Mouse (Mus musculus) megakaryocyte progenitor cell, adult 5-6 weeks (primary cell): ENCODE data around the gene Slc4a8. TPM values are rescaled to one million over a fixed set of nuclear protein-coding genes. Genes with fewer than 3 reads are reported as not detected.

ENCODE experiments used
- ATAC-seq: replicated peaks from 2 replicates; pipeline ENCODE4 v1.8.0; 2016; ENCODE audit warnings: mild to moderate bottlenecking, moderate TSS enrichment, inconsistent platforms; ENCODE audit not compliant: poor library complexity
- total RNA-seq, 2 experiments: library from RNA; stranded (forward) in 1 of 2; stranded (reverse) in 1 of 2; fragments of 157-497, 149-512 nt in 1 of 2; fragments of 200-1000 nt in 1 of 2; gene quantifications; 2 replicates each; pipeline versions ENCODE4 v1.2.3 to v1.2.4; 2015 to 2017

Gene Slc4a8
- total RNA-seq (2015) (20.3 and 26.1 TPM in 2 replicates), total RNA-seq (2017) (21.3 and 22.2 TPM in 2 replicates)

DNA sequence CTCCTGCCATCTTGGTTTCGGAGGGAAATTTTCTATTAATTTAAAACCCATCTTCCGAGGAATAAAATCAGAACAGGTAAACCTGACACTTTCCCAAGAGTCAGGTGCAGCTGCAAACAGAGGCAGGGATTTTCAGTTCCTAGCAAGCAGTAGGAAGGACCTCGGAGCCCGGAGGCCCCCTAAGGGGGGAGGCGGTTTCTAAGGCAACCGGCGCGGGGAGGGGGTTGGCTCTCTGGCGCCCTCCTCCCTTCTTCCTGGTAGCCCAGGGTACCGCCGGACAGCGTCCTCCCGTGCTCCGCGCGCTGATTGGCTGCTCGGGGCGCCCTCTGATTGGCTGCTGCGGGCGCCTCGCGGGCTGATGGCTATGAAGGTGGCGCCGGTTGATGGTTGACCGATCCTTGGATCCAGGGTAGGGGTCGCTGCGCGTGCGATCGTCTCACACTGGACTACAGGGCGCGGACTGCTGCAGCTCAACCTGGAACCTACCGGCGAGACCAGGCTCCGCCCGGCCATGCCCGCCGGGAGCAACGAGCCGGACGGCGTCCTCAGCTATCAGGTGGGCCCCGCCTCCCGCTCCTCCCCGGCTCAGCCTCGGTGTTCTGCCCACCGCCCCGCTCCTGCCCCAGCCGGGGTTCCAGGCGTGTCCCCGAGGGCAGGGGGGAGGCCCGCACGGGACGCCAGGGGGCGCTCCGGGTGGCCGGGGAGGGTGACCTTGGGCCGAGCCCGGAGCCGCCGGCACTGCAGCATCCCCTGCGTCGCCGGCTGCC, at the start of gene Slc4a8:
Gene Slc4a8, plus strand, starts transcription at position 329 of the 767 bp plus-strand sequence.
- peak; percentile 88 for ATAC-seq

DNA sequence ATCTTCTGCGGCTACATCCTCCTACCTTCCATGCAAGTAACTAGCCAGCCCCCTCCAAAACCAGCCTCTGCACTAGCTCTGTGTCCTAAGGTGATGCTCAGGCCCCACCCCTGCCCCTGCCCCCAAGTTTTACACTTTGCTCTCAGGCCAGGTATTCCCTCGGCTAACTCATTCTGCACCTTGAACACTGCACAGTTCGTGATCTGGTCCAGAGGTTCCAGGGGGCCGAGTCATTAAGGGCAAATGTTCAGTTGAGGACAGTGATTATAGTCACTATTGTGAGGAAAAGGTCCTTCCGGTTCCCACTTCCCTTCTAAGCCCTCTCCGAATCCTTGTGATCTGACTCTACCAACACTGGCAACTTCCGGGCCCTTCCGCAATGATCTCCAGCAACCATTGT, 47.1 kb upstream of the Slc4a8 start:
- no peak for ATAC-seq

DNA sequence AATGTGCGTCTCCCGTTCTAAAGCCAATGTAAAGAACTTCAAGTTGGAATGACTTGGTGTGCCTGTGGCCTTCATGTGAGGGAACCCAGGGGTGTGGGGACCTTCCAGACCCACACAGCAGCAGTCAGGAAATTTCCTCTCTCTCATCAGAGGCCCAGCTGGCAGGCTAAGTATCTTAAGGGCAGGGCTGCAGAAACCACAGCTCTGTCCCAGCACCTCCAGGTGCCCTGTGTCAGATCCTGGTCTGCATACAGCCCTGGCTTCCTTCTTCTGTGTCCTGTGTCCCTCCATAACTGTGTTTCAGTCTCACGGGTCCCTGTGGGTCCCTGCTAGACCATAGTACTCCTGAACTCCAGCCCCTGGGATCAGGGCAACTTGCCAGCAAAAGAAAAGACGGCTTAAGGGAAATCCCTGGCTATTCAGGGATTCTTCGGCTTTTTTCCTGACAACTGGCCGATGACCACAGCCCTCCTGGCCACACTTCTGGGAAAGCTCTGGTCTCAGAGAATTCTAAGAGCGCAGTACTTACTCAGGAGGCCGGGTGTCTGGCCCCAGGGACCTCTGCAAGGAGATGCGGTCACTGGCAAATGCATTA, 46.1 kb upstream of the Slc4a8 start:
- ATAC-seq, result no peak

DNA sequence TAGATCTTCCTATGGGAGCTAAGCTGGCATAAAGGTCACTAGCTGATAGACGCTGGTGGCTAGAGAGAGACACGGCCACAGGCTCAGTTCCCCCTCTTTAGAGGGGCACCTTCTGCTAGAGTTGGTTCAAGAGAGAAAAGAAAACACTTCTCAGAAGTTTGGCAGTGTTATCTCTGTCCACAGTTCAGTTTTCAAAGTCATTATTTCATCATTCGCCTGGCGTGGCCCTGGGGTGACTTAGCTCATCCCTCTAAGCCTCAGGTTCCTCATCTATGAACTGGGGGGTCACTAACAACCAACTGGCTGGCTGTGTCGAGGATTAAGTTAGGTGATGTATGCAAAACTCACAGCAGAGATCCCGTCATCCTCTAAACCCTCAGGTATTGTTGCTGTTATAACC, 43.6 kb upstream of the Slc4a8 start:
- ATAC-seq, result peak; percentile 61

DNA sequence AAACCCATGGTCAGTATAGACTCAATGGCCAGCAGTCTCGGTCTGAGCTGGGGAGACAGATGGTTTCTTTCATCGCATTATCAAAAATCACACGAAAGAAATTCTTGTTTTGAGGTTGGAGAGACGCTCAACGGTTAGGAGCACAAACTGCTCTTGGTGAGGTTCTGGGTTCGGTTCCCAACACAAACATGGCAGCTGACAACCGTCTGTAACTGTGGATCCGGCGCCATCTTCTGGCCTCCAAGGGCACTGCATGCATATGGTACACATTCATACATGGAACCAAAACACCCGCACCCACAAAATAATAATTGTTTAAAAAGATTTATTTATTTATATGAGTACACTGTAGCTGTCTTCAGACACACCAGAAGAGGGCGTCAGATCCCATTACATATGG, 43.0 kb upstream of the Slc4a8 start:
- ATAC-seq, result no peak

GRCm38 (mm10) chr15:100719217-100719616, 42.3 kb upstream of the Slc4a8 start:
- ATAC-seq, result no peak

GRCm38 (mm10) chr15:100720066-100720465, 41.5 kb upstream of the Slc4a8 start:
- no peak for ATAC-seq

DNA sequence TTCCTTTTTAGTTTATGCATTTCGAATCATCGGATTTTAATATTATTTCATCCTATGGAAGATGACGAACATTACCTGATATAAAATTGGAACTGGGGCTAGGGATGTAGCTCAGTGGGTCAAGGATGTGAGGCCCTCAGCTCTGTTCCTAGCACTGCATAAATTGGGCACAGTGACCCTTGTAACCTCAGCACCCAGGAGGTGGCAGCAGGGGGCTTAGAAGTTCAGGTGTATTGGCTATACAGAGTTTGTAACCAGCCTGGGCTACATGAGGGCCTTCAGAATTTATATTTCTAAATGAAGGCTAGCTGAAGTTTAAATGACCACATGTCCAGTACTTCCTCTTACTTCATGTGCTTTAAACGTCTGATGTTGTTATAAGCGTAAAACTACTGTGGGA, 40.1 kb upstream of the Slc4a8 start:
- ATAC-seq, result no peak

GRCm38 (mm10) chr15:100722026-100722425, 39.5 kb upstream of the Slc4a8 start:
- ATAC-seq, result no peak

- ATAC-seq, result no peak
Observed at GRCm38 (mm10) chr15:100722564-100722963, 39.0 kb upstream of the Slc4a8 start.

DNA sequence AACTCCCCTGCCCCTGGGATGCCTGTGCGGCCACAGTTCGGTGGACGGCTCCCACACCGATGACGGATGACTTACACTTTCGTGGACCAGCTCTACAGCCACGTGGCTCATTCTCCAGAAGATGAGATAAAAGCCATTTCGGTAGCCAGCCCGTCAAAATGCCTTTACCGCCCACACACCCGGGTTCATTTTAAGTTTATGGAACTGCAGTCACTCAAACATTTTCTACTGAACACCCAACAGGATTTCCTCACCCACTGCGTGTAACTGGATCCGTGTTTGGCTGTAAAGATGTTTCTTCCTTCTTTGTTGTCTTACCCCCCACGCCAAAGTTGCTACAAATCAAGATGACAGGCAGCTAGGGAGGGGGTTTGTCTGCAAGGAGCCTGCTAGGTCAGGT, 38.0 kb upstream of the Slc4a8 start:
- ATAC-seq, result no peak

DNA sequence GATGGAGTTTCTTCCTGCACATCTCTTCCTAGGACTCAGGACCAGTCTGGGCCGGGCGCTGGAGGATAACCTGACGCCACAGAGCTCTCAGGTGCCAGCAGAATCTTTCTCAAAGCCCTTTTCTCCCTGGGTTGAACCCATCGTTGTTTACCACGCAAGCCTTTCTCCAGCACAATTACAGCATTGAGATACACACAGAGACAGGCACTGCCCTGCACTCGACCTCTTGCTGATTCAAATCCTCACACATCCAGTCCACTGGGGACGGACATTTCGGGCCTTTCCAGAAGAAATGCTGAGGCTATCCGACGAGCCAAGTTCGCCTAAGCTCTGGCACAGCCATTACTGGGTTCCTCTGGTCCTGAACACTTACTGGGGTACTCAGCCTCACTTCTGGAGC, 34.8 kb upstream of the Slc4a8 start:
- no peak for ATAC-seq

DNA sequence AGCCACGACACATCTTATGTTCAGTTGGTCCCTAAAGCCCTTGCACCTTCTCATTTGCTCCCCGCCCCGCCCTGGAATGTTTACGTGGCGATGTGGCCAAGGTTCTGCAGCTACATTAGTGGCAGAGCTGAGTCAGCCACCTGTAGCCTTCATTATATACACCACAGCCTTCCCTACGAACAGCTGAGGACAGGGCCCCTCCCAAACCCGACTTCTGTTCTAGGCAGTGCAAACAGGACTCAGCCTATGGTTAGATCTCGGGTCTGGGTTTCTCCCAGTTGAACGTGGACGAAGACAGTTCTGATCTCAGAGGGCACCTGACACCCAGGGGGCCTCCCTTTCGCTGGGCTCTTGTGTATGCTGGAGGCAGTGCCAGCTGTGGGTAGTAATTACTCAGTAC, 33.7 kb upstream of the Slc4a8 start:
- ATAC-seq, result no peak

- peak; percentile 33; the same call in 1 of the 2 replicates for ATAC-seq
Observed at GRCm38 (mm10) chr15:100728586-100728985, 33.0 kb upstream of the Slc4a8 start.

- ATAC-seq, result peak; percentile 55
Observed at GRCm38 (mm10) chr15:100729281-100729985, 32.1 kb upstream of the Slc4a8 start, which contains the start of gene Galnt6. TSS of gene Galnt6 (minus strand) at chr15:100729376.

- no peak for ATAC-seq
Observed at GRCm38 (mm10) chr15:100731081-100731480, 30.5 kb upstream of the Slc4a8 start.

GRCm38 (mm10) chr15:100732580-100732979, 29.0 kb upstream of the Slc4a8 start:
- ATAC-seq, result peak; percentile 12; the same call in 1 of the 2 replicates

GRCm38 (mm10) chr15:100735095-100735952, 26.2 kb upstream of the Slc4a8 start:
- peak; percentile 42 for ATAC-seq

GRCm38 (mm10) chr15:100735953-100736300, 25.6 kb upstream of the Slc4a8 start:
- peak; percentile 50 for ATAC-seq

DNA sequence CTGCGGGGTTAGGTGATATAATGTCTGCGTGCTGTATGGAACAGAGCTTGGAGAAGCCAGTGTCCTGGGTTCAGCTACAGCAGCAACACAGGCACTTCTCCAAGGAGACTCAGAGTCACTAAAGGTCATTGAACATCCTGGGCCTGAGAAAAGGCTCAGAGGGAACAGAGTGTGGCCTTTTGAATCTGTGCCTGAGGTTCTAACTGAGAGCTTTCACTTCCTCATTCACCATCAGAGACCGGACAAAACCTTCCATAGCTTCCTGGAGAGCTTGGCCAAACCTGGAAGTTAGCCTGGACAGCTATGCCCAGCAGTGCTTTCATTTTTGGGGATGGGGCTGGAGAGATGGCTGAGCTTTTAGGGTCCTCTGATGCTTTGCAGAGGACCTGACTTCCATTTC, 23.9 kb upstream of the Slc4a8 start:
- no peak for ATAC-seq

DNA sequence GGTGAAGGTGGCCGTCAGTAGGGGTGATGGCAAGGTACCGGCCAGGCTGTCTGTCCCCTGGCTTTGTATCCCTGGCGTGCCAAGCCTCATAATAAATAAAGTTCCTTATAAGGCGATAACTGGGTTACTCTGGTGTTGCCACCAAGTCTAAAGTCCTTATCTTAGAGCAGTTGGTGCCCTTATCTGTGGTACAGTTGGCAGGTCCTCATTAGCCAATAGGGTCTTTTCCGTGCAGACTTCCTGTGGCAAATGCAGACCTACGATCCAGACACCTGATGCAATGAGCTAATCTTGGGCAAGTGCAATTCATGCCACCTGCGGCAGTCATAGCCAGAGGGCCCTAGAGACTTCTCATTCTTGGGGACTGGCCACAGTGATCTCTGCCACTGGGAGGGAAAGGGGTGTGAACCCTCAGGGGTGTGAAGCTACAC, 23.2 kb upstream of the Slc4a8 start:
- ATAC-seq, result peak; percentile 72
